Mouse (Mus musculus) kidney, adult 2 months (tissue): Measurements from ENCODE around the gene Acad8. TPM values are rescaled to one million over a fixed set of nuclear protein-coding genes. Genes with fewer than 3 reads are reported as not detected.
A peak's percentile ranks its signal among the peaks of the same experiment; 100 is the strongest.

ENCODE experiments used
- DNase-seq: peaks from one replicate; pipeline ENCODE4 v3.0.0; 2021
- H3K27ac ChIP-seq: fragments of 200-500 bp; 2 replicates; pipeline ENCODE4 v1.5.1; 2012; ENCODE audit warnings: low read depth, low read length, control low read depth, inconsistent platforms; ENCODE audit not compliant: insufficient read depth
- H3K27me3 ChIP-seq: fragments of 200-500 bp; replicated peaks from 2 replicates; pipeline ENCODE4 v1.6.1; 2012; ENCODE audit warnings: mild to moderate bottlenecking, moderate library complexity, low read length, inconsistent platforms; ENCODE audit not compliant: control insufficient read depth, insufficient read depth
- H3K36me3 ChIP-seq: fragments of 200-500 bp; 2 replicates; pipeline ENCODE4 v1.6.1; 2012; ENCODE audit warnings: mild to moderate bottlenecking, moderate library complexity, low read length, inconsistent platforms; ENCODE audit not compliant: control insufficient read depth, insufficient read depth
- H3K4me1 ChIP-seq: fragments of 200-500 bp; 2 replicates; pipeline ENCODE4 v1.6.1; 2011; ENCODE audit warnings: low read length; ENCODE audit not compliant: control insufficient read depth, insufficient read depth
- H3K4me3 ChIP-seq: fragments of 200-500 bp; 2 replicates; pipeline ENCODE4 v1.5.1; 2011; ENCODE audit warnings: mild to moderate bottlenecking, low read depth, low read length, control low read depth; ENCODE audit not compliant: insufficient read depth
- CTCF ChIP-seq: fragments of 200-500 bp; conservative IDR thresholded peaks from 2 replicates; pipeline ENCODE4 v1.5.1; 2011; ENCODE audit warnings: low read depth, mild to moderate bottlenecking, control low read depth, low read length, moderate library complexity, mixed read lengths; ENCODE audit not compliant: insufficient read depth, insufficient read length
- POLR2A ChIP-seq: fragments of 200-500 bp; IDR thresholded peaks from one replicate; pipeline ENCODE4 v1.6.1; 2011; ENCODE audit warnings: low read depth, low read length, control low read depth
- WGBS: fragments of 180-500 bp; shearing (Covaris S2); methylation state at CpG from one replicate; pipeline ENCODE4 v1.1.7; 2018; 5-methylcytosine and 5-hydroxymethylcytosine counted together
- polyA plus RNA-seq: library from polyadenylated mRNA; depleted of rRNA; stranded (reverse); fragments of >200 nt; gene quantifications from 2 replicates; pipeline ENCODE4 v1.2.3, GENCODE M21; 2012; rRNA removed

Acad8 gene
- 49.1 and 57.0 TPM in 2 replicates for polyA plus RNA-seq

DNA sequence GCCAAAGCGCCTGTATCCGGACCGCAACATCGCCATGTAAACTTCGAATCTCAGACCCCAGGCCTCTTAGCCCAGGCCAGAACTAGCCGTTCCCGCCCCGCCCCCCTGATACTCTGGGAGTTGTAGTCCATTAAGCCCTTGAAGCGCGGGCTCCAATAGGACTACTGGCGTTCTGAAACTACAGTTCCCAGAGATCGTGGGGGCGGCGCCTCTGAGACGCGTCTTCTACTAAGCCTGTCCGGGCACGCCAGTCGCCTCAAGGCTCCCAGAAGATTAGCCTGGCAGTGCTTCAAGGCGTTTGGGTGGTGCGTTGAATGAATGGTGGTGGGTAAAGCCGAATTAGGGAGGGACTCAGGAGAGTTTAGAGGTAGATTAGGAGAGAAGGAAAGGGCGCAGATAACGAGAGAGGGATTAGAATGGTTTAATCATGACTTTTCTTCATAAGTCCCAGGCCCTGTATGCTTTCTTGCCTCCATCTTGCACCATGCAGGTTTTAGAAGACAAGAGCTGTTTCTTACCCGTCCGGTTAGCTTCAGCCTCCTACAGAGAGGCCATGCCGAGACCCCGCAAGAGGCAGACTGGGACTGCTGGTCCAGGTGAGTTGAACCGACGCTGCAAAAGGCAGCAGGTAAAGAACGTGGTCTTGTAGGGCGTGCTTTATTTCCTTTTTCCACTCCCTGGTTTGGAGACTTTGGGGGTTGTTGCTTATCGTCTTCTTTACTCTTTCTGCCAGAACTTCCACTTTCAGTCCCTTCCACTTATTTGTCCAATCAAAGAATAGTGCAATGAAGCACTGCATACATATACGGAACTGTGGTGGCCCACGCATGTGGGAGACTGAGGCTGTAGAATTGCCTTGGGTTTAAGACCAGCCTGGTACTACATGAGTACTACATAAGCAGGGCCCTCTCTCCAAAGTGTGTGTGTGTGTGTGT is at the start of gene Acad8, which contains the start of gene Thyn1:
Gene Acad8, minus strand, starts transcription at position 106 of the 935 bp plus-strand sequence.
Gene Thyn1, plus strand, starts transcription at position 250 of the 935 bp plus-strand sequence.
- WGBS = 1% methylated on average over 35 of the region's 35 CpGs
- H3K4me1 ChIP-seq = peaks cover 8% of the 10 kb centered on the region
- peaks cover 2% of the 10 kb centered on the region; the same call in 1 of the 2 replicates for H3K36me3 ChIP-seq
- peak within 1 kb of the TSS; percentile 72 for H3K27ac ChIP-seq
- H3K27me3 ChIP-seq = no peaks in the 10 kb centered on the region
- DNase-seq = peak; percentile 98
- peak; percentile 26 for TF ChIP-seq POLR2A
- no peak for TF ChIP-seq CTCF
- H3K4me3 ChIP-seq = peak within 1 kb of the TSS; percentile 97

DNA sequence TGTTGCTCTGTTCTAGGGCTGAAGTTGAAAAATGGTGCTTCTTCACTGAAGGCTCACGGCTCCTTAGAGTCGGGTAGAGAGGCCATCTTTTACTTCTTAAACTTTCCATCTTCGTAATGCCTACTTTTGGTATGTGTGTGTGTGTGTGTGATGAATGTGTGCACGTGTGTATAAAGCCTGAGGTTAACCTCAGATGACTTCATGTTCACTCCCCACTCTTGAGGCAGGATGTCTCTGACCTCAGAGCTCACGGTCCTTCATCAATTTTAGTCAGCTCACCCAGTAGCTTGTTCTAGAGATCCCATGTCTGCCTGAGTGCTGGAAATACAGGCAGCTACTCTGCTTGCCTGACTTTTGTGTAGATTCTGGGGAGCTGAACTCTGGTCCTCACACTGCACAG is 44.5 kb upstream of the Acad8 start:
- 84% methylated on average over 5 of the region's 5 CpGs for WGBS
- TF ChIP-seq POLR2A = no peak
- no peak for TF ChIP-seq CTCF
- H3K27me3 ChIP-seq = no peaks in the 10 kb centered on the region
- H3K4me3 ChIP-seq = no peak overlapping the region
- no peak for DNase-seq
- H3K36me3 ChIP-seq = peaks cover 1% of the 10 kb centered on the region; the same call in 1 of the 2 replicates
- no peaks in the 10 kb centered on the region for H3K4me1 ChIP-seq
- H3K27ac ChIP-seq = no peak overlapping the region

DNA sequence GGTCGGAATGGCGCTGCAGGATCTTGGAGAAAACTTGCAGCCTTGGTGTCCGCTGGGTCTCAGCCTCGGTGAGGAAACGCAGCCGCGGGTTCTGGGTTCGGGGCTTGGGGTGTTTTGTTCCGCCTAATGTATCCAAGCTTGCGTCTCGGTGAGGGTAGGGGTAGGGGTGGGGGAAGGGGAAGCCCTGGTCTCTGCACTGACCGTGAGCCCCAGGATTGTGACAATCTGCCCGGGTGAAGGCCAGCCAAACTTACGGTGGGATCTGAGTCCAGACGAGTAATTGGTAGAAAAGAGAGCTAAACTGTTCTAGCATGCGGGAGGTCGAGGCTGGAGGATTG is 31.4 kb upstream of the Acad8 start:
- Histone ChIP-seq H3K4me3 (peak overlapping the region; percentile 63), H3K36me3 (no peaks in the 10 kb centered on the region), H3K4me1 (peaks cover 6% of the 10 kb centered on the region), H3K27me3 (no peaks in the 10 kb centered on the region), H3K27ac (no peak overlapping the region)
- WGBS = under 1% methylated on average over 17 of the region's 17 CpGs
- DNase-seq = no peak
- TF ChIP-seq POLR2A (no peak), CTCF (no peak)

DNA sequence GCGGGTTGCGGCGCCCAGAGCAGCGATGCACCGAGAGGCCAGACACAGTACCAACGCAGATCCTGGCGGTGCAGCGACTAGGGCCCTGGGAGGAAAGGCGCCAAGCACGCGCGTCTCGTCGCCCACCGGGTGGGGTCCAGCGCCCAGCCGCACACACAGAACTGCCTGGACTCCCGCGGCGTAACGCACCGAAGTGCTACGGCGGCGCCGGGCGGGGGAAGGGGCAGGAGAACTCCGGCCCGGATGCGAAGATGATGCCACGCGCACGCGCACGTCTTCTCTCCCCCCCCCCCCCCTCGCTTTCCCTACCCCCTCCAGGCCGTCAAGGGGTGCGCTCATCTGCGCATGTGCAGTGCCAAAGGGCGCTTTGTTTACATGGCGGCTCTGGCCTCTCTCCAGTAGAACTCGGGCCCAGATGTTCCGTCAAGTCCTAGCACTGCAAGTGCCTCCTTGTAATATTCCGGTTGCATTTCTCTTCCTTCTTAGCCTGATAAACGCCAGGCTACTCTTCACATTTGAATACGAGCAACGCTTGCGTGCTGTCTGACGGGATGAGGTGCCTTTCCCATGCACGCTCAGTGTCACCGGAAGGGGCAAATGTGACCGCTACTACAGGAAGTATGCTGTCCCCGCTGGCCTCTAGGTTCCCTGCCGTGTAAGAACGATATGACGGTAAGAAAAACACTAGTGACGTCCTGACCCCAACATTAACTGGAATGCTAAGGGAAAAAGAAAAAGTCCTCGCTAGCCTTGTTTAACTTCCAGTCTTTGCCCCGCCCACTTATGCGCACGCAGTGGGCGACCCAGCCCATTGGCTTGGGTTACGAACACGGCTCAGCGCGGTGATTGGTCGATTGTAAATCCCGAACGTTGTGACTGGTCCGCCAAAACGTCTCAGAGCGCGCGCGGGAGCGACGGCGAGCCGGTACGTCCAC is 30.7 kb upstream of the Acad8 start, which contains the start of the genes Vps26b and Ncapd3:
Gene Vps26b, minus strand, starts transcription at position 238 of the 935 bp plus-strand sequence.
Gene Ncapd3, plus strand, starts transcription at position 348 of the 935 bp plus-strand sequence.
- peak within 1 kb of the TSS; percentile 91 for H3K27ac ChIP-seq
- peak; percentile 99 for DNase-seq
- no peaks in the 10 kb centered on the region for H3K27me3 ChIP-seq
- TF ChIP-seq POLR2A (peak; percentile 42), CTCF (peak; percentile 27; the same call in 1 of the 2 replicates)
- H3K4me3 ChIP-seq = peak within 1 kb of the TSS; percentile 63
- WGBS = under 1% methylated on average over 78 of the region's 80 CpGs
- peaks cover 6% of the 10 kb centered on the region for H3K4me1 ChIP-seq
- H3K36me3 ChIP-seq = no peaks in the 10 kb centered on the region

DNA sequence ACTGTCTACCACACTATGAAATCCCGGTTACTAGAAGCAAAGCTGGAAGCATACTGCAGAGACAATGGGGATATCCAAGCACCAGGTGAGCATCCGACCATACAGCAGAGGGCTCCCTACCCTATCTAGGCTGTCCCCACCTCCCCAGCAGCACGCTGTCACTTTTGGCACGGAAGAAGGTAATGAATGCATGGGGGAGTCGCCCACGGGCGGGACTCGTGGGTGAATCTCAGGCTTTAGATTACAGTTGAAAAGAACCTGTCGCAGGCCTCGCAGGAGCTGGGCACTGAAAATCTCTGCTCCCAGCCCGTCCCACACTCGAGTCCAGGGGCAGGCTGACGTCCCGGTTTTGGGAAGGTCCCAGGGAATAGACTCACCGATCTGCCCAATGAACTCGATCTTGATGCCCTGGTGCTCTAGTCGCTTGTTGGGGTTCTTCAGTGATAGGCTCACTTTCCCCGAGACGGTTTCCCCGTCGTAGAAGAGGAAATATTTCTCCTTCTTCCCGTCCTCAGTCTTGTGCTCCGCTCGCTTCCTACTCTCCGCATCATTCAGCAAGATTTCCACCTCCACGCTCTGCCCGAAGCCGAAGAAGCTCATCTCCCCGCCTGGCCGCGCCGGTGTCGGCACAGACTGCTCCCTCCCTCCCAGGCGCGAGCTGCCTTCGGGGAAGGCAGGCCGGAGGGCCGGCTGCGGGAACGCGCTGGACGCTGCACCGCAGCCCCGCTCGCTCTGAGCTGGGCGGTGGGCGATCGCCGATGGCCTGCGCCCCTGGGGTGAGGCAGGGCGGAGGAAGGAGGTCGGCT is 29.9 kb upstream of the Acad8 start:
- peak overlapping the region; percentile 61 for H3K4me3 ChIP-seq
- peak overlapping the region; percentile 91 for H3K27ac ChIP-seq
- WGBS = under 1% methylated on average over 52 of the region's 52 CpGs
- peak; percentile 49 for DNase-seq
- peaks cover 6% of the 10 kb centered on the region for H3K4me1 ChIP-seq
- no peaks in the 10 kb centered on the region for H3K36me3 ChIP-seq
- no peaks in the 10 kb centered on the region for H3K27me3 ChIP-seq
- 0 out of 2 replicates have a peak, but pooled peaks have one; percentile 25 for TF ChIP-seq CTCF
- no peak for TF ChIP-seq POLR2A

DNA sequence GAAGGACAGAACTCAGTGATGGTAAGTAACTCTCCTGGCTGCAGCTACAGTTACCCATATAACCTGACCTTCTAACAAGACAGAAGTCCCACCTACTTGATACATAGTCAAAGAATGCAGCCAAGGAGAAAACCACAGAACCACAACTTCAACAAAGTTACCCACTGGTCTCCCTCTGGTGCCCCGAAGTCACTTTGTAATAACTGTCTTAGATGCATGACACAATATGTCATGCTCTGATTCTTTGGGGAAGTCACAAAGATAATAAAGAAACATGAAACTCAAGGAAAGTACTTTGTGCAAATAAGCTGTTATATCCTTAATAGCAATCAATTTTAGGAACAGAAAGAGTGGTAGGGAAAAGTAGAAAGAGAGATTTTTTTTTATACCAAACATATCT is 27.3 kb upstream of the Acad8 start:
- peaks cover 6% of the 10 kb centered on the region for H3K4me1 ChIP-seq
- no peak overlapping the region for H3K27ac ChIP-seq
- 31% methylated on average over 1 of the region's 1 CpGs for WGBS
- H3K27me3 ChIP-seq = no peaks in the 10 kb centered on the region
- H3K36me3 ChIP-seq = no peaks in the 10 kb centered on the region; the same call in 1 of the 2 replicates
- H3K4me3 ChIP-seq = no peak overlapping the region
- no peak for DNase-seq
- no peak for TF ChIP-seq POLR2A
- no peak for TF ChIP-seq CTCF
